Mouse (Mus musculus) cortical plate, adult 2 months (tissue): Measurements from ENCODE around the gene 9330182L06Rik.

ENCODE experiments used
- CTCF ChIP-seq: fragments of 200-500 bp; IDR thresholded peaks from 2 replicates; pipeline ENCODE4 v1.5.1; 2011; ENCODE audit warnings: mild to moderate bottlenecking, control low read depth, low read length; ENCODE audit not compliant: insufficient read depth; ENCODE audit errors: extremely low read depth
- POLR2A ChIP-seq: fragments of 200-500 bp; IDR thresholded peaks from 2 replicates; pipeline ENCODE4 v1.6.1; 2011; ENCODE audit warnings: mild to moderate bottlenecking, low read length, control low read depth; ENCODE audit not compliant: insufficient read depth; ENCODE audit errors: extremely low read depth

DNA sequence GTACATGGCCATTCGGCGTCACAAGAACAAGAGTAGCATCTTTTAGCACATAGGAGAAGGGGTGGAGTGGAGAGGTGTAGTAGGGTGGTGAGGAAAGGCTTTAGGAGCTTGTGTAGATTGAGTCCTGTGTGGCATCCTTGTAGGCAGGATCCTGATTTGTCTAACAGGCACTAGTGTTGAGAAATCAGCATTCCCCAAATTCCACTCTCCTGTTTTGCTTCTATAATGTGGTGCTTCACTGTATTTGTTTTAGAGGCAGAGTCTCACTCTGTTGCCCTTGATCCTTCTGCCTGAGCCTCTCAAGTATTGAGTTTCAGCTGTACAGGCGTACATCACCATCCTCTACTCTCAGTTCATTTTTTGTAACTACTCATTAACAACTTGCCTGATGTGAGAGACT, 211.7 kb downstream of the 9330182L06Rik start:
- TF ChIP-seq CTCF (no peak), POLR2A (no peak)
